Mouse (Mus musculus): Measurements from ENCODE around the gene Gm37240.
"Not testable (repeated sequence)": the region's sequence is repeated elsewhere in the genome, so short reads cannot be mapped to it uniquely, and the experiment has no call there.

Gm37240 gene

DNA sequence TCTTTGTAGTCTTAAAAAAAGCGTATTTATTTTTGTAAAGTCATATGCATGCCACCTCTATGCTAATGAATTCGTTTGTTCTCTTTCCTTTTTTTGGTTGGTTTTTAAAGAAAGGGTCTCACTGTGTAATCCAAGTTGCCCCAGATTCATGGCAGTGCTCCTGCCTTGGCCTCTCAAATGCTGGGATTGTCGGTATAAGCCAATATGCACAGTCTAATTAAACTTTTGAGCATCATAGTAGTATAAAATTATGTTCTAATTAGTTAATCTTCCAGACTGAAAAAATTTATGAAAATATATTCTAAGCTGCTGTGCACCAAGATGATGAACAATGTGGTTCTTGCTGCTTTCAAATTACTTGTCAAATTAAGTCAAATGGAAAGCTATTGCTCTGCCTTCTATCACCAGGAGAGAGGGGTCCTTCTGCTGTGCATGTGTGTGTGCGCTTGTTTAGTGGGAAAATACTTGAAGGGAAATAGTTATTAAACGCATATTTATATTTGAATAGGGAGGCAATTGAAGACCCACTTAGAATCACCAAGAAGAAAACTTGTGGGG is 1291.6 kb downstream of the Gm37240 start:
- DNase-seq (ENCODE audit: low spot score) = no peak

DNA sequence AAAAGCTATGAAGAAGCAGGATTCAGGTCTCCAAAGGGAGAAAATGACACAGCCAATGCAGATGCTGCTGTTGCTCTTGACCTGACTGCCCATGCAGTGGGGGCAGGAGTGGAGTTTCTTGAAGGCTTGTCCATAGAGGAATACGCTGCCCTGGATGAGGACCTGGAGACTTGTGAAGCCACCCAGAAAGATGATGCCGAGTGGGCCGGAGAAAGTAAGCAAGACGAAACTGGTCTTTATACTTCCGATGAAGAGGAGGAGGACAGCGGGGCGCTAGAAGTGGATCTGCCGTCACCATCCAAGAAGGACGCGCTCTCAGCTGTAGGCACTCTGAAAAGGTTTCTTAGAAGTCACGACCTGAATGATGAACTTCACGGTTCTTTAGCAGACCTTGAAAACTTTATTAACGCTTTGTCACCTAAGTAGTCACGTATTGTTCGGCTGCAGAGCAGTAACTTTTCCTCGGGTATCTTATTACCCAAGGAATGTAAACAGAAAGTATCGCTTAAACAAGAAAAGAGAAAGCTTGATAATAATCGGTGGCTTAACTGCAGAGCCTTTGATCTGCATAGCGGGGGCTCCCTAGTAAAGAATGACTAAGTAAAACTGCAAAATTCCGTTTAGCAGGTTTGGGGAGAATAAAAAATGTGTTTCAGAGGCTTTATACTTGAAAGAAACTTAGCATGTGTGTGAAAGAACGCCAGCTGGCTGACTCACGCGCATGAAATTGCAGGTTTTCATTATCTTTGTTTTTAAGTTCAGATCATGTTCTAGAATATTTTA is 1292.2 kb downstream of the Gm37240 start:
- no peak for DNase-seq (ENCODE audit: low spot score)

DNA sequence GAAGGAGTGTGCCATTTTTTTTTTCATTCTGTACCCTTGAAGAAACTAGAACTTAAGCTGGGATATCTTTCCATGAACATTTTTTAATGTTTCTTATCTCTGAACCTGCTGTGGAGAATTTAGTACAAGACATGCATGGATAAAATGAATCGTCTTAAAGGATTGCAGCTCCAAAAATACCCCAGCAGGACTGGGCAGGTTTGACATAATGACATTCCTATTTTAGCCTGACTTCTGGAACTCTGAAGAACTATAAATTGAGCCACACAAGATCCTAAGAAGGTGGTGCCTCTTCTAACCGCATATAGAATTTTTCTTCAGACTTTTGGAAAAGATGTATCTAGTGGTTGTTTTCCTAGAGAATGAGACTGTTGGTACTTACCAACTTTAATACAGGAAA is 1294.0 kb downstream of the Gm37240 start, which contains the start of gene Tigd4:
Gene Tigd4, plus strand, starts transcription at position 301 of the 400 bp plus-strand sequence.
- no peak for DNase-seq (ENCODE audit: low spot score)

DNA sequence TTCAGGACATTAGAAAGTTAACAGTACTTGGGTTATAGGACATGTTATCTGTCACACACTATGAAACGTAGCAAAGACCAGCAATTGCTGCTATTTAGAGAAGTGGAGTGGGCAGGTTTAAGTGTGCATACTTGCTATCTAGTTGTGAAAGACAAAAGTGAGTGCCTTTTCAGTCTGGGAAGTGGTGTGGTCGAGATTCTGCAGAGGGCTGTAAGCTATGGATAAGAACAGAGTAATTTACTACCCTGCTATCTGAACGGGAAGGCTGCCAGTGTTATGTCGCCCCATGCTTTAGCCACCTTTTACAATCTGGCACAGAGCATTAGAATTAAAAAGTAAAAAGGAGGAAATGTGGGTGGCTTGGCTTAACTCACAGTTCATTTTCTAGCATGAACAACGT is 1300.6 kb downstream of the Gm37240 start:
- no peak for DNase-seq (ENCODE audit: low spot score)

DNA sequence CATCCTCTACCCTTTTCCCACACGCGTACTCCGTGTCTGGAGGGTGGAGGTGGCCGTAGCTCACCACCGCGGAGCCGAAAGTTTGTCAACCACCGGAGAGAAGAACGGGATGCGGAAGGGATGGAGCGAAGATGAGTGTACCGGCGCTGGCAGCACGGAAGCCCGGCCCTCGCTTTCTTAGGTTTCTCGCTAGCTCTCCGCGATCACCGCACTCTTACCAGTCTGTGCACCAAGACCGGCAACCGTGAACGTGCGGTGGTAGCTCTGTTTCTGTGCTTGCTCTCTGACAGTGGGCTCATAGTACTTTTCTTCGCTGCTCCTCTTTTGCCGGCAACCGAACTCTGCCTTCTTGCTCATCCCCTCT is 1304.4 kb downstream of the Gm37240 start:
- no peak for DNase-seq (ENCODE audit: low spot score)

DNA sequence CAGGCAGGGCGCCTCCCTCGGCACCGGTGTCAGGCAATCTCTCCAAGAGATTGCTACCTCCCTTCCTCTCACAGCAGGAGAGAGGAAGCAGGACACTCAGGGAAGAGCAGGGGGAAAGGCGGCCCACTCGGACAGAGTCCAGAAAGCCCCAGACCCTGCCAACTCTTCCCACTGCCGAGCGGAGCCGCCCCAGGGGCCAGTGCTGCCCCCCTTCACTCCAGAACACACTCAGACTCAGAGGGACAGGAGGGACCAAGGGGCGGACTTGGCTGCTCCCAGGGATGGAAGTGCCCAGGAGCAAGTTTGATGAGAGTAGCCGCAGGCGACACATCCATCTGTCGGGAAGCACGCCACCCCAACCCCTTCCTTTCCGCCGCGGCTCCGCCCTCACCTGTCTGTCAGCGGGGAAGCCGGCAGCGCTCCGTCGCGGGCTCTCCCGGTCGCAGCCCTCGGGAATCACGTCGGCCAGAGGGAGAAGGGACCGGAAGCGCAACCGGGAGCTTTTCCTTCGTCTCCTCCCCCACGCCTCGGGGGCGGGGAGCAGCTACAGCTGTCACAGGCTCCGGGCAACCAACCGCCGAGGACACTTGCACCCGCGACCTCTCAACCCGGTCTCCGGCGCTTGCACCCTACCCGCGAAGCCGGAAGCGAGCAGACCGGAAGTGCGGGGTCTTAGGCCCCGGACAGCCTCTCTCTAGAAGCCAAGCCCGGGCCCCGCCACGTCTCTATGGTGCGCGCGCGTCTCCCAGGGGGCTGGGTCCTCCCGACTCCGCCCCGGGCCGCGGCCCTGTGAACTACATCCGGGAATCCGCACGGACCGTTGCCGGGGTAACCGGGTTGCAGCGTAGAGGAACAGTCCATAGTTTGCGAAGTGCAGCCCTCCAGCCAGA is 1305.0 kb downstream of the Gm37240 start, which contains the start of gene Arfip1:
Gene Arfip1, minus strand, starts transcription at position 603 of the 890 bp plus-strand sequence.
- peak; percentile 99 for DNase-seq (ENCODE audit: low spot score)

DNA sequence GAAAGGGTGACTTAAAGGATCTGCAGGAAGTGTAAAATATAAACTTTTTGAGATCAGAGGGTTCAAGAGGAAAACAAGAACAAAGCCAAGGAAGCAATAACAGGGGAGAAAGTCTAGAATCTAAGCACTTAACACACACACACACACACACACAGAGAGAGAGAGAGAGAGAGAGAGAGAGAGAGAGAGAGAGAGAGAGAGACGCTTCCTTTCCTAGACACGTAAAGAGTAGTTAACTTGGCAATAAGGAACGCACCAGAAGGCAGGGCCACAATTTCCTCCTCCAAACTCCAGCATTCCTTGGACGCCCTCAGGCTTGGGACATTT is 1305.7 kb downstream of the Gm37240 start:
- no peak for DNase-seq (ENCODE audit: low spot score)

DNA sequence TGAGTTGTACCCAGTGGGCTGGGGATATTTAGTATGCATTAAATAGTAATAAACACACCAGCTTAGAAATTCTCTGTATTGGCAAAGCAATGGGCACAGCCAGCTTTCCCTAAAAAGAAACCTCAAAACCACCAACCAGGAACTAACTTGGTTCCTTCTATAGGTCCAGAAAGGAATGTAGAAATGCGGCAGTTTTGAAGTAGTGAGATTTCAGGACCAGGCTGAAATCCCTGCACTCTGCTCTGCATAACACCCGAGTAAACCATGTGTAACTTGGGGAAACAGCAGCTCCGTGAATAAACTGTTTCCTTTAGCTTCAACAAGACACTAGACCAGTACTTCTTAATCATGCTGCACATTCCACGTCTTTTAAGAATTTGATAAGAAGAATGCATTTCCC is 1306.6 kb downstream of the Gm37240 start:
- DNase-seq (ENCODE audit: low spot score) = no peak

DNA sequence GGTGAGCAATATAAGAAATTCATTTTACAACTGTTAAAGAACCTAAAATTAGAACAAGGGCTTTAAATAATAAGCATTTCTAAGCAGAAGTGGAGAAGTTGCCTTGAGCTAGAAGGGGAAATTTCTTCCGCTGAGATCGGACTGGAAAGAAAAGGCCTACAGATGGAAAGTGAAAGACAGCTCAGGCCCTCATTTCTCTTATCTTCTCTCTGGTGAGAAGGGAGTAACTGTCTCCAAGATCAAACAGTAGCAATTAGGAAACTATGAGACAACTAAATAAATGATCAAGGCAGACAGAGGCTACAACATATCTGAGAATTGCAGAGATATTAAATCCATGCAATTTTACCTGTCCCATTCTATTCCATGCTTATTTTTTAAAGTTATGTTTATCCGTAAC is 1316.8 kb downstream of the Gm37240 start:
- no peak for DNase-seq (ENCODE audit: low spot score)

DNA sequence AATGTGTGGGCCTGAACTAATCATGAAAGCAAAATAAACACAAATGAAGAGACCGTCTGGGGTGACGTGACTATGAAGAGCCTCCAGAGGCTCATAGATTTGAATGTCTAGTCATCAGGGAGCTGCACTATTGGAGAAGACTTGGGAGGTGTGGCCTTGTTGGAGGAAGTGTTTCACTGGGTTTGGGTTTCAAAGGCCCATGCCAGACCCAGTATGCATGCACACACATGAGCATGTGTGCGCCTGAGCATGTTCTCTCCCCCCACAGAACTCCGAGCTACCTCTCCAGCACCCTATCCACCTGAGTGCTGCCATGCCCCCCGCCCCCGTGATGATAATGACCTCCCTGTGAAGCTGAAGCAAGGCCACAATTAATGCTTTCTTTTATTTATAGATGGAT is 1317.7 kb downstream of the Gm37240 start:
- DNase-seq (ENCODE audit: low spot score) = no peak

DNA sequence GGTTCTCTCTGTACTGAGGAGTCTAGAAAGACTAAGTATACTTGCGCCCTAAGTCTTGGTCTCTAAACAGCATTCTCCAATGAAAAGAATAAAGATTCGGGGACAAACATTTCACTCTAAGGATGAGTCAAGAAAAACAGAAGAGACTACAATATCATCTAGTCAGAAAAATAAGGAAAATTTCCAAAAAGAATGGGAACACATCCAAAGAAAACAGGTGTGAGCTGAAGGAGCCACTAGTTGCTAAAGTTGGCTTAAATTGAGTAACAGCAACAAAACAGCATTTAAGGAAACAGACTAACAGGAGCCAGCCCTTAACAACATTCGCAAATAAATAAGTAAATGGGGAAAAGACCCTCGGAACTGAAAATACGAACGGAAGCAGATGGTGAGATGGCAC is 1318.8 kb downstream of the Gm37240 start:
- no peak for DNase-seq (ENCODE audit: low spot score)

DNA sequence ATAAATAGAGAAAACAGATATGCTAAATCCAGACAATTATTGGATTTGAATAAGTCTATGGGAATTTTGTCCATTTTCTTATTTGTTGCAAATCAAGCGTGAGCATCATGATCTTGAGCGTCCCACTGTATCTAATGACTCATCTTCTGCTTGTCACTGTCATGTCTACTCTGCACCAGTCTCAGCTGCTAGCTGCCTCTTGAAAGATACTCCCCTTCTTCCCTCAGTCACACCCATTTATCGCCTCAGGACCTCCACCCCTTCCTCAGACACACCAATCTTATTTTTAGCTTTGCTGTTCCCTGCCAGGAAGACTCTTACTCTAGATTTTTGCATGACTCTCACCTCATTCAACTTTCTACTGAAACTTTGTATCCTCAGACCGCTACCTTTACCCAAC is 1323.9 kb downstream of the Gm37240 start:
- DNase-seq (ENCODE audit: low spot score) = no peak

DNA sequence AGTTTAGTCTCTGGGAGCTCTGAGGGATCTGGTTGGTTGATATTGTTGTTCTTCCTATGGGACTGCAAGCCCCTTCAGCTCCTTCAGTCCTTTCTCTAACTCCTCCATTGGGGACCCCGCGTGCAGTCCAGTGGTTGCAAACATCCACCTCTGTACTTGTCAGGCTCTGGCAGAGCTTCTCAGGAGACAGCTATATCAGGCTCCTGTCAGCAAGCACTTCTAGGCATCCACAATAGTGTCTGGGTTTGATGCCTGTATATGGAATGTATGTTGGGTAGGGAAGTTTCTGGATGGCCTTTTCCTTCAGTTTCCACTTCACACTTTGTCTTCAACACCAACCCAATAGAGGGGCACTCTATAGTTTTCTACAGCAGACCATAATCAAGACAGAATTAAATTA is 1324.4 kb downstream of the Gm37240 start:
- DNase-seq (ENCODE audit: low spot score) = not testable (repeated sequence)

DNA sequence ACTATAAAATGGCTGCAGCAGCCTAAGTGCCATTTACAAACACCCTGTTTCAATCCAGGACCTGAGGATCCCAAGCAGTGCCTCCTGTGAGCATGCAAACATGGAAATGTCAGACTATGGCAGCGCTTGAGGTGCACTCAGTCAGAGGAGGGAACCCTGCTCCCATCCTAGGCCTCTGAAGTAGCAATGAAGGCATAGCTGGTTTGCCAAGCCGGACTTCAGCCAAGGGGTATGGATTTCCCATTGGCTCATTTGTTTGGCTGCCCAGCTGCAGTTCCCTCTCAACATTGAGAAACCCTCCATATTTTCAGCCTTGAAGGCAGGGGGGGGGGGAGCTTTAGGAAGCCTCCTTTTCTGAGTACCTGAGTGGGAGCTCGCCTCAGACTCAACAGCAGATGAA is 1329.0 kb downstream of the Gm37240 start:
- no peak for DNase-seq (ENCODE audit: low spot score)

DNA sequence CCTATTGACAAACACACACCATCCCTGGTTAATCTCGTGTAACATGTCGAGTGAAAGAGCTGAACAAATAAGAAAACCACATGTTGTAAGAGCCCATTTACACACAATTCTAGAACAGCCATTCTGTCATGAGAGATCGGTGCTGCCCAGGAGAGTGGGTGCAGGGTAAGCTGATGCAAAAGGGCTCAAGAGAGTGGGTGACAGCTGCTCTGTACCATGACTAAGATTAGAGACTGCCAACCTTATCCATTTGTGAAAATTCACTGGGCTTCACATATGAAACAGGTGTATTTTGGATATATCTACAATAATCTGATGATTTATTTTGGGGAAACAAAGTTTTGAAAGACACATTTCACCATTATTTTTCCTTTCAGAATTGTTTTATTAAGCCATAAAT is 1331.5 kb downstream of the Gm37240 start:
- DNase-seq (ENCODE audit: low spot score) = no peak

DNA sequence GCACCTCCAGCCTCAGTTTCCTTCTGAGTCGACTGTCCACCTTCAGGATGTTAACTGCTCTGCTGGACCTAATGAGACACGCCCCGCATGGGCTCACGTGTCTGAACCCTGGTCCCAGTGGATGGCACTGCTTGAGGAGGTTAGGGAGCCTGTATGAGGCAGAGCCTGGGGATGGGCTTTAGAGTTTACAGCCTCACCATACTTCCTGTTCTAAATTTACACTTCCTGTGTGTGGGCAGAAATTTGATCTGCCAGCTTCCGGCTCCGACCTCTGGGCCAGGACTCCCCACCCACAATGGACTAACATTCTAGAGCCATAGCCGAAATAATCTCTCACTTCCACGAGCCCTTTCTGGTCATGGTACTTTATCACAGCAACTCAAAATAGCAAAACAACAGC is 1340.1 kb downstream of the Gm37240 start:
- DNase-seq (ENCODE audit: low spot score) = no peak

DNA sequence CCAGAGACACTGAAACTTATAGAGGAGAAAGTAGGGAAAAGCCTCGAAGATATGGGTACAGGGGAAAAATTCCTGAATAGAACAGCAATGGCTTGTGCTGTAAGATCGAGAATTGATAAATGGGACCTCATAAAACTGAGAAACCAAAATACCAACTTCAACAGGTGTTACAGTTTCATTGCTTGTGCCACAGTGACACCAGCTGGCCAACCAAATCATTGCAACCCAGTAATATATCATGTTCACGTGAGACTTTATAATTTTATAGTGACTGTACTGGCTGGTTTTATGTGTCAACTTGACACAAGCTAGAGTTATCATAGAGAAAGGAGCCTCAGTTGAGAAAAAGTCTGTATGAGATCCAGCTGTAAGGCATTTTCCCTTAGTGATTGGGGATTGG is 1344.9 kb downstream of the Gm37240 start:
- peak; percentile 78 for DNase-seq (ENCODE audit: low spot score)

DNA sequence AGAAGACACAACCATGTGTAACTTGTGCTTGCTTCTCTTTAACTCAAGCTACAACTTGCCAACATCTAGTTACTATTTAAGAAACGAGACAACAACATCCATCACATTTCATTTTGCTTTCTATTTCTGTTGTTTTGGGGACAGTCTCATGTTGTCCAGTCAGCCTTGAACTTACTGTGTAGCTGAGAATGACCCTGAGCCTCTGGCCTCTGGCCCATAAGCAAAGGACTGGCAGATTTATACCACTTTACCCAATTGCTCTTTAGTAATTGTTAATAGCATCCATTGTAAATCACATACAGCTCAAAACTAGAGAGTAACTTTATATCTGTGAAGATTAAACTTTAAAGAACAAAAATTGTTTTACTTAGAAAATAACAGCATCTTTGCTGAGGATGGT is 1345.4 kb downstream of the Gm37240 start:
- DNase-seq (ENCODE audit: low spot score) = no peak

DNA sequence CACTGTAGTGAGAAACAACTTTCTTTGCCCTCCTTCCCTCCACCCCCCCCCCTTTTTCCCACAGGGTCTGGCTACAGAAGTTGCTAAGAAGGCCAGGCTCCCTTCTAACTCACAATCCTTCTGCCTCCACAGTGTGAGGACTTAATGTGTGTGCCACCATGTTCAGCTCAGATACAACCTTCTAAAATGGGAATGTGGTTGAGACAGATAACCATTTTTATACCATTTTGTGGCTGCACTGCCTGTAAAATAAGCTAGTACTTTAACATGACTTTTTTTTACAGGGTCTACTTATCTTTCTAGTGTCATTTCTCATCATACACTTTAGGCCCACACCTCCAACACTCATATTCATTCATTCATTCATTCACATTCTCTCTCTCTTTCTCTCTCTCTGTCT is 1346.7 kb downstream of the Gm37240 start:
- no peak for DNase-seq (ENCODE audit: low spot score)

DNA sequence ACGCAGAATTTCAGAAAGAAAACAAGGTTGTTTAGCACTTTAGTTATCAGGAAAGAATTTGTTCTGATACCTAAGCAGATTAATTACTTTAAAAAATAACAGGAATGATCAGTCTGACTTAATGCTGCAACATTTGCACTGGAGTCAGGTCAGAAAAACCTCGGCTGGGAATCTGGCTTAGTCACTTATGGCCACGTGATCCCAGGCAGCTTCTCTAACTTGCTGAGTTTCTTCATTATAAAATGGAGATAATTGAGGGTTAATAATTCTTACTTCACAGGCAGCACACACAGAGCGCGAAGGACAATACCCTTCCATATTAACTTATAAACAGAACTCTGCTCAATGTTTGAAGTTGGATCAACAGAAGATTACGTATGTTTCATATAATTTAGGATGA is 1350.3 kb downstream of the Gm37240 start:
- no peak for DNase-seq (ENCODE audit: low spot score)

DNA sequence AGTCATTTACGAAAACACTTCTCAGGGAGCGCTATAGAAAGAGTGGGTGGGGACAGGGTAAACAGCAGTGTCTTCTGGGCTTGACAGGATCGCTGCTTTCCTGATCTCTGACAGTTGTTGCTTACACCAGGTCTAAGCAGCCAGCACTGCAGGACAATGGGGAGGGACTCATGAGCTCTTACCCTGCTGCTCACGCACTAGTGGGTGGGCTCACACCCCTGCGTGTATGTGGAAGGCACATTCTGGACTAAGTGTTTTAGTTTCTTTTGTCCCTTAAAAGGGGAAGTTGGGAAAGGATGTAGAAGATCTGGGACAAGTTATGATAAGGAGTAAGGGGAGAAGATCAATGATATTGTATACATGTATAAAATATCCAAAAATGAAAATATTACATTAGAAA is 1354.1 kb downstream of the Gm37240 start:
- no peak for DNase-seq (ENCODE audit: low spot score)

DNA sequence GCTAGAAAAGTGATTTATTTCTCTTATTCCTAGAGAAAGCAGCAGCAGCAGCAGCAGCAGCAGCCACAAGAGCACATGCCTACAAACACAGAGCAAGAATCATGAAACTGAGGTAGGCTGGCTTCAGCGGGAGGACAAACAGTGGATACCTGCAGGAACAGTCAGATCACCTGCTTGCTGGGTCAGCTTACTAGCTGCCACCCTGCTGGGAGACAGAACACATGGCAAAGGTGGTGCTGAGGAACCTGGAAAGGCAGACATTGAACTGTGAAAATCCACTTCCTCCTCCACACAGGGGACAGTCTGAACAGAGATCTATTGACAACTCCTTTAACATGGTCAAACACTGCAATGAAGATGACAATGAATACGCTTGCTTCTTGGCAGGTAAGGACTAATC is 1358.3 kb downstream of the Gm37240 start:
- no peak for DNase-seq (ENCODE audit: low spot score)

DNA sequence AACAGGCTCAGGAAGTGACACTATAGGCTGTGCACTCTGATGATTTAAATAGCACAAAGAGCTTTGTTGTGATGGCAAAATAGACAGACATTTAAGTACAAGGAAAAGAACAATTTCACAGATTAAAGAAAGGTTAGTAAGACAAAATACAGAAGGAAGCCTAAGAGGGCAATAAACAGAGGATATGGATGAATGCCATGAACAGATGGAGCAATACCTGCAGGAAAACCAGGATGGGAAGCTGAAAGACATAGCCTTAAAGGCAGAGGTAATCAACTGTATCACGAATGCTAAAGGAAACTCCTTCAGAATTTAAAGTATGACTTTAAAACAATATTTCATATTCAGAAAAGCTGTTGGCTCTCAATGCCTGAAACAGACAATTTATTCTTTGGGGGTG is 1362.4 kb downstream of the Gm37240 start:
- no peak for DNase-seq (ENCODE audit: low spot score)

Data from testis, postnatal 10 days (tissue).